Mouse (Mus musculus) megakaryocyte progenitor cell, adult 5-6 weeks (primary cell): ENCODE measurements around the gene Mapk8ip1. TPM values are rescaled to one million over a fixed set of nuclear protein-coding genes. Genes with fewer than 3 reads are reported as not detected.

Experiments
- ATAC-seq: replicated peaks from 2 replicates; pipeline ENCODE4 v1.8.0; 2016; ENCODE audit warnings: mild to moderate bottlenecking, moderate TSS enrichment, inconsistent platforms; ENCODE audit not compliant: poor library complexity
- total RNA-seq, 2 experiments: library from RNA; stranded (forward) in 1 of 2; stranded (reverse) in 1 of 2; fragments of 157-497, 149-512 nt in 1 of 2; fragments of 200-1000 nt in 1 of 2; gene quantifications; 2 replicates each; pipeline versions ENCODE4 v1.2.3 to v1.2.4; 2015 to 2017

The Mapk8ip1 gene
- total RNA-seq, 2 experiments from 2014 or later = not detected

DNA sequence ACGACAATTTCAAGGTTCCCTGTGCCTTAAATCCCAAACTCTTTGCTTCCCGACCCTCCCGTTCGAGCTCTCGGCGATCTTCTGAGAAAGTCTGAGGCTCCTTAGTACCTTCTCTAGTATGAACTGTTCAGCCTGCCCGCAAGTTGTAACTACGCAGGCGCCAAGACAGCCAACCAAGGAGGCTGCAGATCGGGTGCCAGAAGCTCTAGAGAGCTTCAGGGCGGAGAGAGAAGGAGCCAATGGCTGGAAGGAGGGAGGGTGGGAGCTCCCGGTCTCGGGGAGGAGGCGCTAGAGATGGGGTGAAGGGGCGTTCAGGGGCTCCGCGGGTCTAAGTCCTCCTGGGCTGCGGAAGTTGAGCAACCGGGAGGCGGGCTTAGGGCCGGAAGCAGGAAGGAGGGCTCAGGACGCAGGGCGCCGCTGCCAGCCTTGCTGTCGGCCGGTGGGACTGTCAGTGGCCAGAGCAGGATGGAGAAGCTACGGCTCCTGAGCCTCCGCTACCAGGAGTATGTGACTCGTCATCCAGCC is 25.9 kb downstream of the Mapk8ip1 start:
- peak; percentile 89 for ATAC-seq

GRCm38 (mm10) chr2:92374514-92374913 is 26.5 kb downstream of the Mapk8ip1 start, which contains the start of the genes Pex16 and Large2:
TSS of gene Pex16 (plus strand) at chr2:92374676.
TSS of gene Large2 (minus strand) at chr2:92374869.
- ATAC-seq = peak; percentile 47

DNA sequence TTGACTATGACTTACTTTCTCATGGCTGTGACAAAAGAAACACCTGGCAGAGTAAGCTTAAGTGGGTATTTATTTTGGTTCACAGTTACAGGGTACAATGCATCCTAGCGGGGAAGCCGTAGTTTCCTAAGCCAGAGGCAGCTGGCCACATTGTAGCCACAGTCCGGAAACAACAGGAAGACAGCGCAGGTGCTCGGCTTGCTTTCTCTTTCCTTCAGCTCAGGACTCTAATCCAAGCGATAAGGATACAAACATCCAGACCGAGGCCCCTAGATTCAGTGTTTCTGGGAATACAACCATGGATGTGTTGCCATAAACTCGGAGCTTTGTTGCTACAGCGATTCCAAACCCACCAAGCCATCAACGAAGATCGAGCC is 27.6 kb downstream of the Mapk8ip1 start:
- ATAC-seq = no peak

DNA sequence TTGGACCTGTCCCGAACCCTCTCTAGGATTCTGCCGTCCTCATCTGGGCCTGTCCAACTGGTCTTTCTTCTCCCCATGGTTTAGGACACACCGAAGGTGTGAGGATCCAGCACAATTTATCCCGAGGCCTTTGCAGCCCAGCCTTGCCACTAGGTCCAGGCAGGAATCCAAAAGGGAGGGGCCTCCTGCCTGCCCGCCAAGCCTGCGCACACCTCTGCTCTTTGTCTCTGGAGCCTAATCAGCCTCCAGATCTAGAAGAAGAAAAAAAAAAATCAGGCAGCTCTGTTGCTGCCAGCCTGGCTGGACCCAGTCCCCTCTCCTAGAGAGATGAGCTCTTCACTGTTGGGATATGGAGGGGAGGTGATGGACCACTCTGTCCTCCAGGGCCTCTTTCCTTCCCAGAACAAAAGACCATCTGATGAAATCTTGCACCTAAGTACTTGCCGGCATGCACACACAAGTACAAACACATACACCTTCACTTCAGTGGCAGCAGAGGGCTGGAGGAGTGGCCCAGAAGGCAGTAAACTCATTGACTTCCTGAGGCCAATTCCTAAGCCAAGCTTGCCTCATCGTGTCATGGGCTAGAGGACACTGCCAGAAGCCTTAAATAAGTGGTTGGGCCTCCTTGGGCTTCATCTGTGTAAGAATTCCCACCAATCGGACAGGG is 28.2 kb downstream of the Mapk8ip1 start:
- ATAC-seq = no peak

- ATAC-seq = no peak
These were observed 28.9 kb downstream of the Mapk8ip1 start for GRCm38 (mm10) chr2:92371971-92372690.

DNA sequence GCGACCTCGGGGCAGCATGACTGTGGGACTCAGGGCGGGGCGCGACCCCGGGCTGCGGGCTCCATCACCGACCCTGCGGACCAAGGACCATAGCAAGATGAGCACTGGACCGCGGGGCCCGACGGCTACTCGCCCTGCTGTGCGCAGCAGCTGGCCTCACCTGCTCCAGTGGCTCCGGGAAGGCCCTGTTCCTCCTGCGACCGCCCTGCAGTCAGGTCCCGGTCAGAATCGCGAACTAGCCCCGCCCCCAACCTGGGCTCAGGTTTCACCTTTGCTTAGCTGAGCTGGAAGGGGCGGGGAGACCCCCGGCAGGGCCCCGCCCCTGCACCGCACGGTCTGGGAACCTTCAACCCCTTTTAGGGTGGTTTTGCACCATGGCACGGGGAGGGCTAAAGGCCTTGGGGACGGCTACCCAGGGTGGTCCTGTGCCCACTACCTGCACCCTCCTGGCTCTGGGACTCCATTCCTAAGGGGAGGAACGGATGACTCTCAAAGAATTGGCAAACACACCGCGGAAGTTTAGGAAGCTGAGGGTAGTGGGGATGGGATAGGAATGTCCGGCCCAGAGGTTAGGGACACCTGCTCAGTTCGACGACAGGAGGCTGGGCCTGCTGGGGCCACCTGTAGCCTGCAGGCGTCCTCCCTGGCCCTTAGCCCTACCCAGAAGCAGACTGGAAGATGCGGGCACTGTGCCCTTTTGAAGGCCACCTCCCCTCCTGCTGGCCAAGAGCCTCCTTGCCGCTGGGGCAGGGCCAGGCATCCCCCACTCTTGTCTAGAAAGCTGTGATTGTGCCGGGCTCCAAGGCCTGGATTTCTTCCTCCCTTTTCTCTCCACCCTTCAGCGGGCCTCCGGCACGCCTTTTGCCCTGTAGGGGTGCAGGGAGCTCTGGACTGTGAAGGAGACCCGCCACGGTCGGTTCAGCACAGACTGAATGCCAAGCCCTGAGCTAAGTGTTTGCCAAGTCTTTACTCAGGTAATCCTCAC is 29.9 kb downstream of the Mapk8ip1 start:
- no peak for ATAC-seq

DNA sequence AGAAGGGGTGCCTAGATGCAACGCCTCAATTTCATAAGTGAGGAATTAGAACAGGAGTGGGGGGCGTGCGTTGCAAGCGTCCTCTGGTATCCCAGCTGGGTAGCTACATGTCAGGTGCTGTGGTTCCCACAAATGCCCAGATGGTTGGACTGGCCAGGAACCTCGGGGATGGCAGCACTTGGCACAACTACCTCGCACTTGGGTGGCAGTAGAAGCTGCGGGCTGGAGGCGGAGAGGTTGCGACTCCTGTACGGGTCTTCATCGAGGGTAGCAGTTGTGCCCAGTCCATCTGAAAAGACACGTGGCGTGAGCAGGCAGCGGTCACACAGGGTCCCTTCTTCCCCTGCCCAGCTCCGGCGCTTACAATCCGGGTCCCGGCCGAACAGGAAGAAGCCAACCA is 30.7 kb downstream of the Mapk8ip1 start:
- no peak for ATAC-seq

- no peak for ATAC-seq
These were observed 33.6 kb downstream of the Mapk8ip1 start for GRCm38 (mm10) chr2:92367383-92368029.

- ATAC-seq = no peak
These were observed 35.5 kb downstream of the Mapk8ip1 start for GRCm38 (mm10) chr2:92365568-92365967.

- no peak for ATAC-seq
These were observed 37.0 kb downstream of the Mapk8ip1 start for GRCm38 (mm10) chr2:92364086-92364485.

GRCm38 (mm10) chr2:92362571-92363228 is 38.4 kb downstream of the Mapk8ip1 start:
- no peak for ATAC-seq

- ATAC-seq = no peak
These were observed 39.3 kb downstream of the Mapk8ip1 start for GRCm38 (mm10) chr2:92361795-92362194.

GRCm38 (mm10) chr2:92360893-92361292 is 40.2 kb downstream of the Mapk8ip1 start:
- 0 out of 2 replicates have a peak, but pooled peaks have one; percentile 54 for ATAC-seq

GRCm38 (mm10) chr2:92360186-92360823 is 40.8 kb downstream of the Mapk8ip1 start:
- no peak for ATAC-seq

GRCm38 (mm10) chr2:92359301-92359700 is 41.8 kb downstream of the Mapk8ip1 start:
- no peak for ATAC-seq

GRCm38 (mm10) chr2:92354224-92354623 is 46.8 kb downstream of the Mapk8ip1 start:
- ATAC-seq = no peak

DNA sequence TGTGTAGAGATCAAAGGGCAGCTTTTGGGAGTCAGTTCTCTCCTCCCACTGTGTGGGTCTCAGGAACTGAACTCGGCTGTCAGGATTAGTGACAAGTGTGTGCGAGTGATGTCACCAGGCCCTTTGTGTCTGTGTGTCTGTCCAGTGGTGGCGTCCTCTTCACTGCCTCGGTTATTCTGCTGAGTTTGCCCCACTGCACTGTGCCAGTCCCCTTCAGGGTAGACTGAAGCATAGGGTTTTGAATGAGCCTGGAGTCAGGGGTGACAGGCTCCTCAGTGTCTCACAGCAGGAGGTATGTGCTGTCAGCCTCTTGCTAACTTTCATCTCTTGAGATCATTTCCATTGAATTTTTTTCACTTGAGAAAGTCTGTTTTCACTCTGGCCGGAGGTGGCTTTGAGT is 47.7 kb downstream of the Mapk8ip1 start:
- ATAC-seq = no peak

DNA sequence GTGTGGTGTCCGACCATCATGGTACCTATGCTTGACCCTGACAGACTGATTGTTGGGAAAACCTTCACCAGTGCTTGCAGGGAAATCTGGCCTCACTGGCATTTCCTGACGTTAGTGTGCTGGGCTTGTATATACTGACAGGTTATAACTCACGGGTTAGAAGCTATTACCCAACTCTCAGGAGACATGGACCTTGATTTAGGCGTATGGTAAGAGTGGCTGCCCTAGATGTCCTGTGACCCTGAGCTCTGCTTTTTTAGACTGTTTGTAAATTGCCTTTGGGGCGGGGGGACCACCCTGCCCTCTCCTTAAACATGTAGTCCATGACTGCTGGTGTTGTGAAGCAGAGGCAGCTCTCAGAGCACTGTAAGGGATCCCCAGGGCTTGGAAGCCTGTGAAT is 50.4 kb downstream of the Mapk8ip1 start:
- no peak for ATAC-seq
